Mouse (Mus musculus) ES-Bruce4 (cell line): ENCODE data around the gene Snap91. TPM values are rescaled to one million over a fixed set of nuclear protein-coding genes. Genes with fewer than 3 reads are reported as not detected.

Source experiments
- H3K27ac ChIP-seq: 2 replicates; pipeline ENCODE4 v1.5.1; 2012; ENCODE audit warnings: low read length, inconsistent platforms; ENCODE audit not compliant: insufficient read depth
- H3K27me3 ChIP-seq: 2 replicates; pipeline ENCODE4 v1.6.1; 2012; ENCODE audit warnings: mild to moderate bottlenecking, low read length, inconsistent platforms; ENCODE audit not compliant: control insufficient read depth, poor library complexity, insufficient read depth, severe bottlenecking
- H3K36me3 ChIP-seq: 2 replicates; pipeline ENCODE4 v1.6.1; 2012; ENCODE audit warnings: inconsistent platforms, mild to moderate bottlenecking, low read length, moderate library complexity; ENCODE audit not compliant: control insufficient read depth, poor library complexity, insufficient read depth, severe bottlenecking
- H3K4me1 ChIP-seq: one replicate; pipeline ENCODE4 v1.8.1; 2011; ENCODE audit warnings: low read length; ENCODE audit not compliant: control insufficient read depth, insufficient read depth
- H3K4me3 ChIP-seq: 2 replicates; pipeline ENCODE4 v1.5.1; 2011; ENCODE audit warnings: low read depth, mild to moderate bottlenecking, low read length
- H3K9ac ChIP-seq: 2 replicates; pipeline ENCODE4 v1.6.1; 2012; ENCODE audit warnings: low read depth, mild to moderate bottlenecking, inconsistent platforms; ENCODE audit not compliant: poor library complexity, severe bottlenecking
- H3K9me3 ChIP-seq: replicated peaks from 2 replicates; pipeline ENCODE4 v1.6.1; 2012; ENCODE audit warnings: mild to moderate bottlenecking, low read length, inconsistent platforms; ENCODE audit not compliant: control insufficient read depth, poor library complexity, insufficient read depth, severe bottlenecking
- CTCF ChIP-seq: IDR thresholded peaks from one replicate; pipeline ENCODE4 v1.8.1; 2011; ENCODE audit warnings: low read depth, low read length
- EP300 ChIP-seq: IDR thresholded peaks from 2 replicates; pipeline ENCODE4 v1.6.1; 2011; ENCODE audit warnings: low read depth, low read length; ENCODE audit not compliant: insufficient read depth
- POLR2A ChIP-seq: IDR thresholded peaks from one replicate; pipeline ENCODE4 v1.8.1; 2011; ENCODE audit warnings: low read length; ENCODE audit not compliant: insufficient read depth
- polyA plus RNA-seq: library from polyadenylated mRNA; stranded (reverse); fragments of >200 nt; gene quantifications from 2 replicates; pipeline ENCODE4 v1.2.4, GENCODE M21; 2011; ENCODE audit warnings: low read depth; ENCODE audit not compliant: missing spikeins, insufficient read depth, insufficient read length

Snap91 gene
- 2.9 and 4.5 TPM in 2 replicates for polyA plus RNA-seq

DNA sequence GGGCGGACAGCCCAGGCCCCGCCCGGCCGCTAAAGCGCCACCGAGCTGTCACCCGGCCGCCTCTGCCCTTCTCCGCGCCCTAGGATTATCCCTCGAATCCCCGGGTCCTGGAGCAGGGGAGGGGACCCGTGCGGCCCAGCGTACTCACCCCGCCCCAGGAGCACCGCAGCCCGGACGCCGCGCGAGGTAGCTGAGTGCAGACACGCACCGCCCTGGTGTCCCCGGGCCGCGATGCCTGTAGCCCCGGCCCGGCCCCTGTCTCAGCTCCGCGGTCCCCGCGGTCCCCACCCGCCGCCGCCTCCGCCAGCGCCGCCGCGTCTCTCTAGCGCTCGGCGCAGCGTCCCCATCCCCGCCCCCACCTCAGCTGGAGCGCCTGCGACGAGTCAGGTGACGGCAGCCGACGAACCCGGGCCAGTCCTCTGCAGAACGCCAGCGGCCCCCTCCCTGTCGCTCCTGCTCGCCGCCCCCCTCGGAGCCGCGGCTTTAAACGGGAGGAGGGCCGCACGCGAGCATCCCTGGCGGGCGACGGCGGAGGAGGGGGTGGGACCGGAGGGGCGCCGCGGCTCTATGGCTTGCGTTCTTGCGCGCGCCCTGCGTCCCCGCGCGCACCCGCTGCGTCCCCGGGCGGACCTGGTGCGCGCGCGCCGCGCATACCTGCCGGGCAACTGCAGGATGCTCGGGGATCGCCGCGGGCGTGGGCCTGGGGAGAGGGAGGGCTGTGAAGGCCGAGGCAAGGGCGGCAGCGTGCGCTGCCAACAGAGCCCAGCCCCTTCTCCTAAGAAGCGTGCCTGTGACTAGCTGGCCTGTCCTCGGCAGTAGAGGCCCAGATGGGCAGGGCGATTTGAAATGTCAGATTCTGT is at the start of gene Snap91:
TSS of gene Snap91 (minus strand) at position 542 of the 860 bp plus-strand sequence.
- Histone ChIP-seq H3K9me3 (no peaks in the 10 kb centered on the region), H3K9ac (peak within 1 kb of the TSS; percentile 61), H3K27me3 (peaks cover 8% of the 10 kb centered on the region), H3K36me3 (no peaks in the 10 kb centered on the region), H3K27ac (no peak within 1 kb of the TSS), H3K4me1 (no peaks in the 10 kb centered on the region), H3K4me3 (peak within 1 kb of the TSS; percentile 69)
- TF ChIP-seq CTCF: no peak
- no peak for TF ChIP-seq EP300
- TF ChIP-seq POLR2A: no peak

DNA sequence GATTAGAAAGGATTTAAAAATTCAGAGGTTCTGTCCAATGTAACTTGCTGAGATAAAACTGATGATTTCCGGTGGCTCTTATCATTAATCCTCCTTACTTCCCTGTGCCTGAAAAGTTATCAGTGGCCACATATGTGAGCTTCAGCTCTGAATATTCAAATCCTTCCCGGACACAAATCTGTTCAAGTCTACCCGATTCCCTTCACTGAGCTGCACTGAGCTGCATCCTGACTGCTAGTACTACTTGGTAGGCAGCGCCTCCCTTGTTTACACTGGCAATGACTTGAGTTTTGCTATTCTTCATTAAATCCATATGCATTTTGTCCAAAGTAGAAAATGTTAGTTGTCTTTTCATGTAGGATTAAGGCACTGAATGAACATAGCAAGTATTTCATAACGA is 46.1 kb upstream of the Snap91 start:
- TF ChIP-seq POLR2A: no peak
- no peaks in the 10 kb centered on the region for H3K36me3 ChIP-seq
- H3K4me3 ChIP-seq: no peak overlapping the region
- no peaks in the 10 kb centered on the region for H3K9me3 ChIP-seq
- H3K4me1 ChIP-seq: no peaks in the 10 kb centered on the region
- no peak overlapping the region for H3K27ac ChIP-seq
- no peak overlapping the region for H3K9ac ChIP-seq
- H3K27me3 ChIP-seq: no peaks in the 10 kb centered on the region

DNA sequence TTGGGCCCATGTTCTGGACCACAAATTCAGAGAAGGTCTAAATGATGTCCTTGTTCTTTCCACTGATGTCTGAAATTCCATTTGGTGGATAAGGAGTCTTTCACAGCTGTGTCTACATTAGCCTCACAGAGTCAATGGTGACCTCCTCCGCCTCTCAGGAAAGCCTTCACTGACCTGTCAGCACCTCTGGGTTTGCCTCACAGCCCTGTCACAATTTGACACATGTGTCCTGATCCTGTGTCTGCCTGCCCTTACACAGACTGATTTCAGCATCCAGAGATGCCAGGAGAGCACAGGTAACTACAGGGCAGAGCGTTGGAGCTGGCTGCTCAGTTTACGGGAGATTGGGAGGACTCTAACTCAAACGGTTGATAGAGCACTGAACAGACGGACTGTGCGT is 45.2 kb upstream of the Snap91 start:
- TF ChIP-seq EP300 (no peak), CTCF (no peak), POLR2A (no peak)
- H3K4me3 ChIP-seq: no peak overlapping the region
- no peaks in the 10 kb centered on the region for H3K4me1 ChIP-seq
- H3K9ac ChIP-seq: no peak overlapping the region
- H3K9me3 ChIP-seq: no peaks in the 10 kb centered on the region
- H3K36me3 ChIP-seq: no peaks in the 10 kb centered on the region
- no peaks in the 10 kb centered on the region for H3K27me3 ChIP-seq
- H3K27ac ChIP-seq: no peak overlapping the region

DNA sequence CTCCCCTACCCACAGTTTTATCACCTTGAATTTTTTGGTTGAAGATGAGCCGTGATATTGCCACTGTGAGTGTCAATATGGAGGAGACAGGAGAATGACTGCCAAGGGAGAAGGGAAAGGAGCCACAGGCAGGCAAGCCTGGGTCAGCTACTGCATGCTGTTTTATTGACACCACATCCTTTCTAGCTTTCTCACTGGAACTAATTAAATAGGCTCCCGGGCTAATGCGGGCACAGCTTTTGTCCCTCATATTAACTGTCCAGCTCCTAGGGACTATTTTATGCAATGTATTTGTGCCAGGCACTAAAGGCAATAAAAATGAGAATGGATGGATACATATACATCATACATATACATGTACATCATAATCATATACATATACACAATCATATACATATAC is 42.0 kb upstream of the Snap91 start:
- H3K9me3 ChIP-seq: no peaks in the 10 kb centered on the region
- H3K36me3 ChIP-seq: no peaks in the 10 kb centered on the region
- H3K9ac ChIP-seq: no peak overlapping the region
- no peaks in the 10 kb centered on the region for H3K27me3 ChIP-seq
- no peak overlapping the region for H3K4me3 ChIP-seq
- TF ChIP-seq POLR2A (no peak), EP300 (no peak), CTCF (no peak)
- no peaks in the 10 kb centered on the region for H3K4me1 ChIP-seq
- H3K27ac ChIP-seq: no peak overlapping the region

DNA sequence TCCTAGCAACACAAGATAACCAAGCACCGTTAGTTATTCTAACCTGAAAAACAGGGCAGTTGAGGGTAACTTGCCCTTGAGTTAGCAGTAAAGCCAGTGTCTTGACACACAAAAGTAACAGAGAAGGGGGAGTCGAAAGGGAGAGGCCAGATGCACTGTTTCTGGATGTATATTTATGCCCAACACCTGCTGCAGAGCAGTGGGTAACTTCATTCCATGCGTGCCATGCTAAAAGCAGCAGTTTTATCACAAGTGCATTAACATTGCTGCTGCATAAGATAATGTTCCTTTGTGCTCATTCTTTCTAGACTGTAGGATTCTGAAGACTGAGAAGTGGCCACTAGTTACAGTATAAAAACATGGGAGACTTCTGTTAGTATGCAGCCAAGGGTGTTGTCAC is 36.1 kb upstream of the Snap91 start:
- no peak overlapping the region for H3K27ac ChIP-seq
- no peak for TF ChIP-seq POLR2A
- TF ChIP-seq CTCF: no peak
- TF ChIP-seq EP300: no peak
- H3K4me1 ChIP-seq: no peaks in the 10 kb centered on the region
- H3K9ac ChIP-seq: no peak overlapping the region
- no peaks in the 10 kb centered on the region for H3K36me3 ChIP-seq
- no peaks in the 10 kb centered on the region for H3K9me3 ChIP-seq
- no peaks in the 10 kb centered on the region for H3K27me3 ChIP-seq
- no peak overlapping the region for H3K4me3 ChIP-seq

DNA sequence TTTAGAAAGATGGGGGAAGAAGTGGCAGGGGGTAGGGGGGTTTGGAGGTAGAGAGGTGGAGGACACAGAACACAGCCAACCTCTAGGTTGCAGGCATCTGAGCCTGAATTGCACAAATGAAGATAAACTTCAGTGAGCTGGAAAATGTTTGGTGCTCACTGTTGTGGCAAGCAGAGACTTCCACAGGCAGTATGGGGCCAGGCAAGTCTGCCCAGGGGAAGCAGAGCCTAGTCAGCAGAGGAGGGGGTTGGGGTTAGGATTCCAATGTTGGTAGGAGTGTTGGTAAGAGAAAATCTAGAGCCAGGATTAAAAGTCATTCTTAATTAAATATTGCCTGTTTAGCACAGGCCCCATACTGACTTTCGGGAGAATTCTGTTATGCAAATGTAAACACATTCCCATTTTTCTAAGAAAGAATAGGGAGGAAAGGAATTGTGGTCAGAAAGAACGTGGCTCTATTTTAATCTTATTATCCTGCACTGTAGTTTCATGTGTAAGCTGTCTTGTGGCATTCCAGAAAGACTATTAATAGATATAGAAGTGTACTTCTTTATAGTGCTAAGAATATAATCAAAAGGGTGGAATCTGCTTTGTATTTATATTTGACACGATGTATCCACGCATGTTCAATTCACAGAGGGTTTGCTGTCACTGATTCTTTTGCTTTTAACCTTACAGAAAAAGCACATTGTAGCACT is 19.2 kb upstream of the Snap91 start:
- H3K4me3 ChIP-seq: no peak overlapping the region
- no peaks in the 10 kb centered on the region for H3K9me3 ChIP-seq
- H3K36me3 ChIP-seq: no peaks in the 10 kb centered on the region
- TF ChIP-seq EP300 (no peak), POLR2A (no peak), CTCF (no peak)
- H3K27ac ChIP-seq: no peak overlapping the region
- no peaks in the 10 kb centered on the region for H3K27me3 ChIP-seq
- H3K4me1 ChIP-seq: no peaks in the 10 kb centered on the region
- no peak overlapping the region for H3K9ac ChIP-seq
